Mouse (Mus musculus) retina, embryonic 14.5 days (tissue): ENCODE results near the gene Lonrf2.
A peak's percentile ranks its signal among the peaks of the same experiment; 100 is the strongest.

Experiments
- DNase-seq: peaks from one replicate; pipeline ENCODE4 v3.0.0-alpha.2; 2015; ENCODE audit warnings: low spot score

The Lonrf2 gene

GRCm38 (mm10) chr1:38835568-38836476 is 689 bp downstream of the Lonrf2 start:
- DNase-seq: peak; percentile 49

GRCm38 (mm10) chr1:38834899-38835298 is 1.6 kb downstream of the Lonrf2 start:
- DNase-seq: peak; percentile 79

DNA sequence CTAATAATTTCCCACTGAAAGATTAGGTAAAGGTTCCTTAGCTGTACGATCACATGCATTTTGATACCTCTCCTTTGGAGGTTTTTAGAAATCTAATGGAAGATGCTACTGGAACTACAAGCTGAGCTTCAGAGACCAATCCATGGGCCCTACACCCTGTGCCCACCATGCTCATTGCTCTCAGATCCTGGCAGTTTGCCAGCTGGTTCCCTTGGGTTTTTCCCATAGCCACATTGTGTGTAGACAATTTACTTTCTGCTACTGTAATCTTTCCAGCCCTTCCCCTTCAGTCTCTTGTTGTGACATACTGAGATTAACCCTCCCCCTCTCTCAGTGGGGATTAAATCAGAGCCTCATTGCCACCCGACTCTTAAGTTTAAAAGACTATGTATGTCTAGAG is 11.6 kb downstream of the Lonrf2 start:
- DNase-seq: no peak

GRCm38 (mm10) chr1:38823851-38824250 is 12.7 kb downstream of the Lonrf2 start:
- DNase-seq: no peak

DNA sequence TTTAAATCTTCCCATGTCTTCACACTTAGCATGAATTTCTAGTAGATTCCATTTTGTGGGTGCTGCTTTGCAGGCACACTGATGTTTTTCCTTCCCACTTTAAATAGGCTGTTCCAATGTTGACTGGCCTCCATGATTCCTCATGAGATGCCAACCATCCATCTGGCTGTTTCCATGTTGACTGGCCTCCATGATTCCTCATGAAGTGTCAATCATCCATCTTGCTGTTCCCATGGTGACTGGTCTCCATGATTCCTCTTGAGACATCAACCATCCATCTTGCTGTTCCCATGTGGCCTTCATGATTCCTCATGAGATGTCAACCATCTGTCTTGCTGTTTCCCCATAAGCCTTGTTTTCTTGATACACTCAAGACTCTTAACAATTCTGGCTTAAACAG is 16.8 kb downstream of the Lonrf2 start:
- no peak for DNase-seq

DNA sequence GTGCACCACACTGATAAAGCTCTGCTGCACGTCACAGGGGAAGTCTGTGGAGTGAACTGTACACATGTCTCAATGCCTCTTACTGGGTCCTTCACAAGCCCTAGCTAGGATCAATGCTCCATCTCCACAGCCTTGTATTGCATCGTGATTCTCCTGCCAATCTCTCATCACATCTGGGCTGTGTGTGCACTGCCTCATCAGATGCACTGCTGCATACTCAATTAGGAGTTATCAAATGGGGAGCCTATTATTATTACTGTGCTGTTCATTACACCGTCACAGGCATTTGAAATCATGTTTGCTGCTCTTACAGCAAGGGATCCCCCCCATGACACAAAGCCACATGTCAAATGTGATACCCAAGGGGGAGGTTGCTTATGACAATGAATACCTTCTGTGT is 18.8 kb downstream of the Lonrf2 start:
- DNase-seq: no peak

DNA sequence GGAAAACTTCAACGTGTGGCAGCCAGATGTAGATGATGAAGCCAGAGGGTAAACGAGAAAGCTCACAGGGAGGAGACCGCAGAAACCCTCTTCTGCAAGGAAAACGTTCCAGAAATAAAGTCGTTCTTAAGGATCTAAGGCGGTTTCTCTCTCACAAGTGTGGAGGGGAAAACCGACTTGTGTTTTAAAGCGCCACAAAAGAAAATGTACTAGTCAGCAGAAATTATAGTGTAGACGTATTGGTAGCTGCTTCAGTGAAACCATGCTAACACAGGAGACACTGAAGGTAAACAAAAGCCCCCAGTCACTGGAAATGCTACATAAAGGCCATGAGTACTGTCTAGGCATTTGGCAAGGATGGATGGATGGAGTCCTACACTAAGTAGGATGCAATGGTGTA is 19.2 kb downstream of the Lonrf2 start:
- no peak for DNase-seq

- no peak for DNase-seq
Measured at GRCm38 (mm10) chr1:38816306-38816705, 20.2 kb downstream of the Lonrf2 start.

DNA sequence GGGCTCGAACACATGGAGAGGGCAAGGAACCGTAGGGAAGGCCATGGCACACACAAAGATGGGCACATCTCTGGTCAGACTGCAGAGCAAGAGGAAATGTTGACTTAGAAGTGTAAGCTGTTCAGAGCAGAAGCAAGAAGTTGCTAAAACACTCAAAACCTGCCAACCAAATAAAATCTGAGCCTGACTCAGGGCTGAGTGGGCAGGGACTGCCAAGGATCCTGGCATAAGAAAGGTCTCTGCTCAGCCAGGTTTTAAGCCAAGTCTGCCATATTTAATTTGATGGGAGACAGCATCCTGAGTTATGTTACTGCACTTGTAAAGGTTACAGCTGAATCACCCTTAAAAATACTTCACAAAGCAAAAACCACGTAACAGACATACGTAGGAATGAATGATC is 29.4 kb downstream of the Lonrf2 start:
- DNase-seq: no peak

GRCm38 (mm10) chr1:38800402-38800801 is 36.1 kb downstream of the Lonrf2 start:
- DNase-seq: no peak

DNA sequence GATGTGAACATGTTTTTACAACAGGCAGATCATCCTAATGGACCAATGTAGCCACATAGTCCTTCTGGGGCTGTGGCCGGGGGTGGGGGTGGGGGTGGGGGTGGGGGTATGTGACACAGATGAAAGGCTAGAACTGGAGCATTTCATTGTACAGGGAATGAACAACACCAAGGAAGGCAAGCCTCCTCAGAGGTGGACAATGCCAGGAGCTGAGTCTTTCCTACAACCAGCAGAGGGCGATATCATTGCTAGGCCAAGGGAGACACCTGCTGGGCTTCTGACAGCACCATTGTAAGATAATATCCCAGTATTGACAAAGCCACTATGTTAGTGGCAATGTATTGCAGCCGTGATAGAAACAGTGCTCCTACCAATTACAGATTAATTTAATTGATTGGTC is 37.2 kb downstream of the Lonrf2 start:
- peak; percentile 78 for DNase-seq

DNA sequence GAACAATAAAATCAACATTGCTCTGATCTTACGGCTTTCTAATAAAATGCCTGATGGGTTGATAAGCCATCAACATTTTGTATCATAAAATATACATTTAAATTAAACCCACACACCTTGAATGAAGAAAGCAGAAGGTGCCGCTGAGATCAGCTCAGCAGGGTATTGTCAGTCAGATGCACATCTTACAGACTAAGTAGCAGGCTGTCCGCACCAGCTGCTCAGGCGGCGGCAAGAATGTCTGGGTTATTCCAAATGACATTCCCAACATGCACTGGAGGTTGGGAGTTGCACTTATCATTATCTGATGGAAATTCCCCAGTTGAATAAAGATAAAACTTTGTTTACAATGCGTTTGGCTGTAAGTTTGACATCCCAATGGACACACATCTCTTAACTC is 39.6 kb downstream of the Lonrf2 start:
- no peak for DNase-seq

DNA sequence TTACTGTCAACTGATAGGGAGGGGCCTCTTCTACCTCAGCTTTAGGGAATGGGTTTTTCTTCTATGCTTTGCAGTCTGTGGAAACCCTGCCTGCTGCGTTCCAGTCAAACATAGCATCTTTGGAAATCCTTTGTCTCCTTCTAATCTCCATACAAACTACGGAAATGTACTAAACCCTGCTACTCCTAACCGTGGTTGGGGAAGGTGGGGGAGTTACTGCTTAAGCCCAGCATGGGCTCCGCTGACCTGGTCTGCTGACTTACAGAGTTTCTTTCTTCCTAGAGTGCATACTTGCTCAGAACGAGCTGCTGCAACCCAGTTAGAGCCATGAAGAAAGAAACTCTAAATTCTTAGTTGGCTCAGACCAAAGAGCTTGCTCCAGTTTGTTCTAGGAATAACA is 41.0 kb downstream of the Lonrf2 start:
- no peak for DNase-seq

DNA sequence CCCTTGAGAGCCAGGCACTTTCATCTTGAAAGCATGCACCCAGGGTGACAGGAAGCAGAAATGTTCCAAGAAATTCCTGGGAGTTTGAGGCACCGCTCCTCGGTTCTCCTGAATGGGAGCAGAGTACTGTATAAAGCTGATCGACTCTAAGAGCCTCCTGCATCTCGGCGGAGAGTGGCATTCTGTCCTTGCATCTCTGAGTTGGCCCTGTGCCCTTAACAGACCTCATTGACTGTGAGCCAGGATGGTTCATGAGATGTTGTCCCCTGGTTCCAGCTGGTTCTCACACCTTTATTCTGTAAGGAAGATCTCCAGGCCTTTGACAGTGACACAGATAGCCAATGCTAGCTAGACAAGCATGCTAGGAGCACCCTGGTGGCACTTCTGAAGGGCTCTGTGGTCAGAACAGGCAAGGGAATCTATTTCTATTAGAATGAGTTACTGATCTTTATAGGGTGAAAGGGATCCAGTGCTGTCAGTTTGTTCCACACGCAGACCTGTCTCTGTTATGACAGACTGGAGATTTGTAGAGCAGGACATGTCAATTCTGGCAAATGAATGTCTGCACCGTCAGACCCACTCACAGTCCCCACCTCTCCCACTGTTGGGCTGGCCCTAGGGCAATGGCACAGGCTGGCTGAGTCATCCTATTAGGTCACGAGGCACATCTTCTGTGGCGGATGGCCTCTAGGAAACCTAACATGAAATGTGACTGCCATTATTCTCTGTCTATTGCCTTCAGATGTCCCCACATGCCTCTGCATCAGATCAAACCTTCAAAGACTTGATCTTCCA is 45.3 kb downstream of the Lonrf2 start:
- no peak for DNase-seq

- DNase-seq: no peak
Measured at GRCm38 (mm10) chr1:38789988-38790602, 46.4 kb downstream of the Lonrf2 start.

DNA sequence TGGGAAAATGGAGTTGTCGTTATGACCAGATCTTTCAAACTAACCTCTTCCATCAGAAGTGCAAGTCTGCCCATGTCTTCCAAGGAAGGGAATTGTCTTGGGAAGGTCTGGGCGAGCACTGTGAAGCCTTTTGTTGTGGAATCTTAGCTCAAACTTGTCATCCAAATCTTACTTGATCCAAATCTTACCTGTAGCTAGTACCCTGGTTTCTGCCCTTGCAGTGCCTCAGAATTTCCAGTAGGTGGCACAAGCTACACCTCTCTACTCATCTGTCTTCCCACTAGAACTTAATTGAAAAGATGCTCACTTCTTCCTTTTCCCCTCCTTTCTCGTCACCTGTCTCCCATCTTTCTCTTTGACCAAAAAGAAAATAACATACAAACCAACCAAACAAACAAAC is 47.6 kb downstream of the Lonrf2 start:
- peak; percentile 62 for DNase-seq

DNA sequence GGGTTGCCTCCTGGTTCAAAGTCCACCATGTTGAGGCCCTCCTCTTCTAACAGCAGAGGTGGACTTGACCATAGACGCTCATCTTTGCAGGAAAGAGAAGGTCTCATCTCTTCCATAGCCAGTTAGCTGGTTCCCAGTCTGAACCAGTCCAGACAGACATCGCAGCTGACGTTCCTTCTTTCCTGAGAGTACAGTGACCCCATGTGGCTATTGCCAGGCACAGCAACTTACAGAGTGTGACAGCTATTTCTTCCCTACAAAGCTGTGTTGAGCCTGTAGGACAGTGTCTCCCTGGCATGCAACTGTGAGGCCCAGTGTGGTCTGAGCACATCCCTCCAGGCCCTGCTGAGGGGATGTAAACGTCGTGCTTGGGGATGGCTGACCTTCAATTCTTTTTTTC is 49.1 kb downstream of the Lonrf2 start:
- DNase-seq: peak; percentile 84

DNA sequence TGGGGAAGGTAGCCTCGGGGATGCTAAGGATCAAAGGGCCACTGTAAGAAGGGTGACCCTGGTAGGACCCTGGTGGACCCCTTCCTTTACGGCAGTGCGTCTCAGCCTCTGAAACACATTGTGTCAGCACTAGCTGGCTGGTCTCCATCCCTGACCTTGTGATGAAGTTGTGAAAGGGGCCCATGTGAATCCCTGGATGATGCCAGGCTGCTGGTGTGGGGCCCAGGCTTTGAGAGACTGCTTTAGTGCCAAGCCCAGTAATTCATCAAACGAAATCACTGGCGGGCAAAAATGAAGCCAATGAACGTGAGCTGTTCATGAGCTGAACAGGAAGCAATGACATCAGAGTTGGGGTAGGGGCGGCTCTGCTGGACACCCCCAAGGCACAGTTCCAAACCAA is 50.2 kb downstream of the Lonrf2 start:
- no peak for DNase-seq

DNA sequence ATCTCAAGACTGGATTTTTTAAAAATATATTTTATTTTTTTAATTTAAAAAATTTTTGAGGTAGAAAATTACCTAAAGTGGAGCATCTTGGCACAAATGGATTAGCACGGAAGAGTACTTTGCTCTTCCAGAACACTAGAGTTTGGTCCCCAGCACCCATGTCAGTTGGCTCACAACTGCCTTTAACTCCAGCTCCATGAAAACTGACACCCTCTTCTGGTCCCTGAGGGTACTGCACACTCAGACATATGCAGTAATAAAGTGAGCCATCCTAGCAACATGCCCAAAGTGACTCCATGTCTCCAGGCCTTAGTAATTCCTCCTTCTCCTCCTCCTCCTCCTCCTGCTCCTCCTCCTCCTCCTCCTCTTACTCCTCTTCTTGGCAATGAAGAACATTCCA is 58.2 kb downstream of the Lonrf2 start:
- DNase-seq: no peak

- DNase-seq: no peak
Measured at GRCm38 (mm10) chr1:38777500-38777899, 59.0 kb downstream of the Lonrf2 start.

DNA sequence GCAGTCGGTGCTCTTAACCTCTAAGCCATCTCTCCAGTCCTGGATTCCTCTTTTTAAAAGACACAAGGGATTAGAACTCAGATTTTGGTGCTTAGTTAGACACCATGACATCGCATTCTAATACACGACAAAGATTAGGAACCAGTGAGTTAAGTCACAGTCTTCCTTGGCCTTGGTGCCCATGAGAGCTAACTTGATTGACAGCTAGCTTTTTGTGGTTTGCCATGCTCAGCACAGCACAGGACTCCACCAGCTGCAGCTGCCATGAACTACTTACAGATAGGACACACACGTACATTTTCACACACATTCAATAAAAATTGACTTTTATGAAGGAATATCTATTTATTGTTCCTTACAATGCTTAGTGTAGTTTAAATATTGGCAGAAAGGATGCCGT is 60.8 kb downstream of the Lonrf2 start:
- no peak for DNase-seq

- no peak for DNase-seq
Measured at GRCm38 (mm10) chr1:38770676-38771075, 65.8 kb downstream of the Lonrf2 start.

GRCm38 (mm10) chr1:38769920-38770319 is 66.6 kb downstream of the Lonrf2 start:
- peak; percentile 79 for DNase-seq
